Mouse (Mus musculus) urinary bladder, postnatal 14 days (tissue): ENCODE measurements around the gene Scn10a.

ENCODE experiments used
- DNase-seq: peaks from one replicate; pipeline ENCODE4 v3.0.0; 2021; ENCODE audit warnings: low spot score

Gene Scn10a

GRCm38 (mm10) chr9:119634216-119634843 is 84.8 kb downstream of the Scn10a start:
- no peak for DNase-seq

- DNase-seq, result no peak
Measured at GRCm38 (mm10) chr9:119633475-119633874, 85.6 kb downstream of the Scn10a start.

- no peak for DNase-seq
Measured at GRCm38 (mm10) chr9:119632801-119633200, 86.3 kb downstream of the Scn10a start.

GRCm38 (mm10) chr9:119631899-119632533 is 87.1 kb downstream of the Scn10a start:
- DNase-seq, result no peak

GRCm38 (mm10) chr9:119631393-119631898 is 87.7 kb downstream of the Scn10a start:
- no peak for DNase-seq

GRCm38 (mm10) chr9:119628690-119629268 is 90.3 kb downstream of the Scn10a start:
- DNase-seq, result no peak

- DNase-seq, result no peak
Measured at GRCm38 (mm10) chr9:119627227-119627626, 91.9 kb downstream of the Scn10a start.

GRCm38 (mm10) chr9:119624151-119624550 is 95.0 kb downstream of the Scn10a start:
- no peak for DNase-seq

- no peak for DNase-seq
Measured at GRCm38 (mm10) chr9:119614798-119615197, 104.3 kb downstream of the Scn10a start.

GRCm38 (mm10) chr9:119610563-119611166 is 108.5 kb downstream of the Scn10a start:
- DNase-seq, result no peak

GRCm38 (mm10) chr9:119606906-119607305 is 112.2 kb downstream of the Scn10a start:
- no peak for DNase-seq

- no peak for DNase-seq
Measured at GRCm38 (mm10) chr9:119604607-119605006, 114.5 kb downstream of the Scn10a start.

- DNase-seq, result no peak
Measured at GRCm38 (mm10) chr9:119598501-119598900, 120.6 kb downstream of the Scn10a start.

- no peak for DNase-seq
Measured at GRCm38 (mm10) chr9:119597332-119597731, 121.8 kb downstream of the Scn10a start.

GRCm38 (mm10) chr9:119589592-119589991 is 129.5 kb downstream of the Scn10a start:
- DNase-seq, result no peak

GRCm38 (mm10) chr9:119588763-119589449 is 130.2 kb downstream of the Scn10a start:
- no peak for DNase-seq

GRCm38 (mm10) chr9:119580668-119581067 is 138.5 kb downstream of the Scn10a start:
- peak; percentile 70 for DNase-seq

- no peak for DNase-seq
Measured at GRCm38 (mm10) chr9:119580187-119580586, 138.9 kb downstream of the Scn10a start.

GRCm38 (mm10) chr9:119578636-119579438 is 140.3 kb downstream of the Scn10a start, which contains the start of gene Scn5a:
Gene Scn5a (minus strand): TSS chr9:119579016.
- no peak for DNase-seq

GRCm38 (mm10) chr9:119578311-119578635 is 140.8 kb downstream of the Scn10a start:
- DNase-seq, result no peak

- DNase-seq, result no peak
Measured at GRCm38 (mm10) chr9:119576977-119577376, 142.1 kb downstream of the Scn10a start.
